Mouse (Mus musculus) right cerebral cortex, postnatal 14 days (tissue): ENCODE data around the gene Tmem184a.

ENCODE experiments used
- DNase-seq: peaks from one replicate; pipeline ENCODE4 v3.0.0; 2022

Gene Tmem184a

DNA sequence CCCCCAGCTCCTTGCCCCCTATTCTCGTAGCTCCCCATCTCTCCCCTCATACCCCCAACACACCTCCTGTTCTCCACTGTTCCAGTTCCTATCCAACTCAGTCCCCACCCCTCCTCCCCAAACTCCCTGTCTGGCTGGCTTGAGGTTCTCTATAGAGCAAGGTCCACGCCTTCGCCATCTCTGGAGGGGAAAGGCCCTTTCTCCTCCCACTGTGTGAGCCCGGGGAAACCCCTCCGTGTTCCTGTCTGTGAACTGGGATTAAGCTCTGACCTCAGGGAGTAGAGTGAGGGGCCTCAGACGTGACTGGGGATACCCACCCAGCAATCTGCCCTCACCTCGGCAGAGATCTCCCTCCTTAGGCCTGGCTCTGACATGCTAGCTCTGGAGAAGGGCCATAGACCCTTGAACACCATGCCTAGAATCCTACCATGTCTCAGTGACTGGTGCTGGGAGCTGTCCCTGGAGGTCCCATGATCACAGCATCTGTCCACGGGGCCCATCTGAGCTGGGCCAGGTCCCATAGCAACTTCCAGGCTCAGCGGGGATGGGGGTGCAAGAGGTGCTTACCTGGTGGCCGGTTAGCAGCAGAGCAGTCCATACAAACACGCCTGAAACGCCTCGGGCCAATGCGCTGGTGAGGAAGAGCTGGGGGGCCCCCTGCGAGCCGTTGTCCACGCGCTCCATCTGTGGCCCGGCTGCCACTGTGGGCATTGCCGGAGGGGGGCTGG lies 7.2 kb downstream of the Tmem184a start:
- DNase-seq: no peak

DNA sequence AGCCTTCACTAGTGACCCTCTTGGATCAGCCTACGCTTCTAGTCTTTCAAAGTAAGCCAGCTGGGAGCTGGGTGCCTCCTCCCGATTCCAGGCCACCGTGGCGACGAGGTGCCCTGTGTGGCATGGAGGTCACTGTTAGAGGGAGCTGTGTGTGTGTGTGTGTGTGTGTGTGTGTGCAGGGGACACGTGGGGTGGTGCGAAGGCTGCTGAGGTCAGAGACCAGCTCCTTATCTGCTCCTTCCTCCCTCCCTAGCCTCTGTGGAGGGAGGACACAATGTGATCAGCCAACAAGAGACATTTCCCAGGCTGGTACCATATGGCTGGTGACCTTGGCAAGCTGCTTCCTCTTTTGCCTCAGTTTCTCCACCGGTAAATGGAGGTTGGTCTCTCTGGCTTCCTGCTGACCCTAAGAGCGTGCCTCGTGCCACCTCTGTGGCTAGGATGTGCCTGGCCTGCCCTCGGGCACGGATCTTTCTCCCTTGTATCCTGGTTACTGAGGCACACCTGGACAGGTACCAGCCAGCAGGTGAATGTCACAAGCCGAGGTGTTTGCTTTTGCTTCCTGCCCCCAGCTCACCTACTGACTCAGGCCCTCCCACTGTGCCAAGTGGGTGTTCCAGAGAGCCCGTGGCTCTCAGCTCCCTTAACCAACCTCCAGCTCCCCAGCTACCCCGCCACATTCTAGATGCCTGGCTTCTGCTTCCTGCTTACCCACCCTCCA lies 7.9 kb downstream of the Tmem184a start:
- no peak for DNase-seq

- DNase-seq: no peak
Observed at GRCm38 (mm10) chr5:139809397-139809796, 10.3 kb downstream of the Tmem184a start.

- no peak for DNase-seq
Observed at GRCm38 (mm10) chr5:139805924-139806323, 13.8 kb downstream of the Tmem184a start.

DNA sequence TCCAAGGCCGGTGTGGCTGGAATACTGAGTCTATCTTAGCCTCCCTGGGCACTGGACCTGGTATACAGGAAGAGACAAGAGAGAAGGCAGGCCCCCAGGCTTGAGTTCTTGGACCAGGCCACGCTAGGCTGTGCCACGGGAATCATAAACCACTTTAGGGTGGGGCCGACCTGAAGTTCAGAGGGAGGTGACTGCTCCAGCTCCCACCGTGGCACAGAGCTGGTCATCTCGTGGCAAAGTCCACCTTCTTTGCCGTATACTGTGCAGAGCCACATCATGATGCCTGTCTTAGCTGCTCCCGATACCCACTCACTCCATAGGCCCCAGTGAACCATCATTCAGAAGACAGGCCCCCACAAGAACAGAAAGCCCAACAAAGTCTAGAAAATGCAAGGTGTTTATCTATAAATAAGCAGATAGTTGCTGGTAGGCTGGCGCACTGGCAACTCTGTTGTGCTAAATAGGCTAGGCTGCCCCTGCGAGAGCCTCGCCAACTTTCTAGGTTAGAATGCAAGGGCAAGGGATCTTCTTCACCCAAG lies 15.1 kb downstream of the Tmem184a start:
- DNase-seq: no peak

- DNase-seq: no peak
Observed at GRCm38 (mm10) chr5:139804107-139804551, 15.6 kb downstream of the Tmem184a start.

DNA sequence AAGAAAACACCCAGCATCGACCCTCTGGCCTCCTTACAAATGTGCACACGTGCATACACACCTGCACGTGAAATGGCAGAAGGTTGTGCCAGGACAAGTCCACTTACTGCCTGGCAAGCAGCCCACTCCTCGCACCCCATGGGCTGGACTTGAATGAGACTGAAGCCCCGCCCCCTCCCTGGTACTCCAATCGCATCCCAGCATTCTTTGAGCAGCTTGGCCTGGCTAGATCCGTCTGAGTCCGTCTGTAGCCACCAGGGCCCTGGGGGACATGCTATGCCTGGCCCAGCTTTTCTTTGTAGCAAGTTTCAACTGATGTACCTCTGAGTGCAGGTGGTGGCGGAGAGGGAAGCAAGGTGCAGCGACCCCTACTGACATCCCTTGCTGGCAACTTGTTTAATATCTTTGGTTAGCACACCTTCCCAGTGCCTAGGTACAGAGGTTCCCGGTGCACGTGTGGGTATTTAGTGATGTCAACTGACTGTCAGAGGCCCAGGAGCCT lies 16.1 kb downstream of the Tmem184a start:
- peak; percentile 53 for DNase-seq

GRCm38 (mm10) chr5:139803165-139803564 lies 16.6 kb downstream of the Tmem184a start:
- no peak for DNase-seq

DNA sequence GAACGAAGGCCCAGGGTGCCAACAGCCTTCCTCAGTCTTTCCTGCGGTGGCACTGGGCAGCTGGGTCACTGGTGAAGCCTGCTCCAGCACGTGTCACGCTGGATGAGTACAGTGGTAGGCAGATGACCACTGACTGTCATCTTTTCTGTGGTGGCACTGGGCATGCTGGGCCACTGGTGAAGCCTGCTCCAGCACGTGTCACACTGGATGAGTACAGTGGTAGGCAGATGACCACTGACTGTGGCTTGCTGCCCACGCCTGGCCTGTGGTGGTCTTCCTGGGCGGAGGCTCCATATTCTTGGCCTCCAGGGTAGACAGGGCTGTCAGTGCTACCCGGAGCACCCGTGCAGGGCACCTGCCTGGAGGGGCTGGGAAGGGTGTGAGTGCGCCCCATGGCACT lies 17.8 kb downstream of the Tmem184a start:
- no peak for DNase-seq

GRCm38 (mm10) chr5:139801231-139801630 lies 18.5 kb downstream of the Tmem184a start:
- no peak for DNase-seq

GRCm38 (mm10) chr5:139799801-139800590 lies 19.7 kb downstream of the Tmem184a start:
- DNase-seq: no peak

GRCm38 (mm10) chr5:139799041-139799440 lies 20.7 kb downstream of the Tmem184a start:
- no peak for DNase-seq

GRCm38 (mm10) chr5:139798168-139798900 lies 21.4 kb downstream of the Tmem184a start:
- DNase-seq: no peak

DNA sequence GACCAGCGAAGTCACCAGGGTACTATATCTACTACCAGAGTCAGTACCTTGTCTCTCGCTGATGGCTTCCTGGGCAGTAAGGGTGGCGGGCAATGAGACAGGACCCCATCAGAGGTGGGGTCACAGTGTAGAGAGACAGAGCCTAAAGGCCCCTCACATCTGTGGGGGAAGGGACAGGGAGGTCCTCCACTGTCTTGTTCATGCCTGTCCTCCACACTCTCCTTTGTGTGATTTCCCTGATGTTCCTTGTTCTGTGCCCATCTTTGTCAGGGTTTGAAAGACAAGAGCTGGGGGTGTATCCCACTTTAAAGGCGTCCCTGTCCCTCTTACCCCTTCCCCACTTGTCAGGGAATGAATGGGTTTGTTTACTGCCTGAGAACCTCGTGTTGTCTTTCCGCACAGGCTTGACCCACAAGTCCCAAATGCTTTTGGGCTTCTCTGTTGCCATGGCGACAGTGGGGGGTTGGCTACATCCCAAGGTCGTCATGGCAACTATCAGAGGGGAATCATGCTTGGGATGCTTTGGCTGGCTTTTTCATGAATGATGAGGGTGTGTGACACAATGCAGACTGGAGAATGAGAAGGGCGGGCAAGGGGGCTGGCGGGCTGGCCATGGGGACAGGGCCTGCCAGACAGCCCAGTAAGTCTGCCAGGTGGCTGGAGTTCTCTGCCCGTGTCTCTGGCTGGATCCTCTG lies 22.1 kb downstream of the Tmem184a start:
- peak; percentile 78 for DNase-seq

GRCm38 (mm10) chr5:139796900-139797299 lies 22.8 kb downstream of the Tmem184a start:
- peak; percentile 48 for DNase-seq

DNA sequence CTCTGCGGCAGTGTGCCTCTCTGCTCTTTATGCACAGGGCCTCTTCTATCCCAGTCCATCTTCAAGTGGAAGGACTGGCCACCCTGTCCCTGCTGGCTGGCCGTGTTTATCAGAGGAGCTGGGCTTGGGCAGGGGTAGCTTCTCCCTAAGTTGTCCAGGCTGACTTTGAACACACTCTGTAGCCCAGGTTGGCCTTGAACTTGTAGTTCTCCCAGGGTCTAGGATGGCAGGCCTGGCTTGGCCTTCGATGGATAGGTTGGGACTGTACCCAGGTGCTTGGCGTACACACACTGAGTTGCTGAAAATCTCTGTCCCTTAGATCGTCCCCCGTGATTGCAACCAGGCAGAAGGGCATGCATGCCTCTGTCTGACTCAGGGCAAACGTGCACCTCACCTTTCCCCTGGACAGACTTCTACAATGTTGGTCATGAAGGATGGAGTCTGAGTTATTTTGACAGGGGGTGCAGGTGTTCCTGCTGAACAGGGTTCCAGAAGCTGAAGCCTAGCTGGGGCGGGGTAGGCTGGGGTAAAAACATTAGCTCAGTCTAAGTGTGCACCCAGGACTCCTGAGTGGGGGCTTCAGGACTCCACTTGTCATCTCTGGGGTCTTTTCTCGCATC lies 23.6 kb downstream of the Tmem184a start:
- DNase-seq: no peak

- no peak for DNase-seq
Observed at GRCm38 (mm10) chr5:139794938-139795337, 24.8 kb downstream of the Tmem184a start.

DNA sequence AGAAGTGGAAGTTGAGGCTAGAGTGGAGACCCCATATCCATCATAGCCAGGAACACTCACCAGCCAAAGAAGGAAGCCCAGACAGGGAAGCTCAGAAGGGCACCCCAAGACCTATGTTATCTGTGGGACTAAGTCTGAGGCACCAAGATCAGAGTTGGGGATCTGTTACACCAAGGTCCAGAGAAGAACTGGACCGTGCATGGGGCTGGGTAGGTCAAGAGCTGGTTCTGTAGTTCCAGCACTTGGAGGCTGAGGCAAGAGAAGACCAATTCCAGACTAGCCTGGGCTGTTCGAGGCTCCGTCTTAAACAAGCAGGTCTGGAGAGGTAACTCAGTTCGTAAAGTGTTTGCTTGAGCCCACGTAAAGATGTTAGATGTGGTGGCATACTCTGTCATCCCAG lies 25.6 kb downstream of the Tmem184a start:
- no peak for DNase-seq

DNA sequence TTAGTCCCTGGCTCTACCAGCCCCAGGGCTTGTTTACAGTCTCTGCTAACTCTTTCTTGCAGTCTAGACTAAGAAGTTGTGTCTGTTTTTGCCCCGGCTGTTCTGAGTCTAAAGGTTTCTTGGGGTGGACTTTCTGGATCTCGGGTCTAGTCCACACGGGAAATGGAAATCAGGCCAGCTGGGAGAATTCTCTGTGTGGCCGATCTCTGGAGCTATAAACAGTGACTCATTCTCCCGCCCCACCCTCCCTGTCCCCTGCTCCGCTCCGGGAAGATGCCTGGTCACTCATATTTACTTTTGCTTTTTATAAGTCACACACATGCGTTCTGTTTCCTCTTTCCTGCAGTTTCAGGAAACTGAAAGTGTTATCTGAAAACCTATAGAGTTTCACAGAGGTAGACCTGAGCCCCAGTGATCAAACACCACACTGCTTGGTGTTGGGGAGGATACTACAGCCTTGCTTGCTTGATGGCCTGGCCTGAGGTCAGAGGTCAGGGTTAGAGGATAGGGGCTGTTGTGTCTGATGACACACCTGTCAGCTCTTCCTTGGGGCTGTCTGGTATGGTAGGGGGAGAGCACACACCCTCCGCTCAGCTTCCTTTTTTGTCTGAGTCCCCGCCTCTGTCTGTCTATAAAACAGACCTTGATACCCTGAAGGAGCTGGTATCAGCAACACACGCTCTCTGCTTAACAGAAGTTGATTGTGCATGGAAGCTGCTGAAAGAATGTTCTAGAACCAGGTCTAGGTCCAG lies 26.2 kb downstream of the Tmem184a start:
- DNase-seq: no peak

GRCm38 (mm10) chr5:139792966-139793337 lies 26.8 kb downstream of the Tmem184a start:
- DNase-seq: no peak
